Mouse (Mus musculus) 416B (cell line): ENCODE measurements at regions not wholly inside any gene's neighbourhood (a gene's known extent, or its start where the extent isn't known, plus 50 kb on each side); places are given as distances from the start of the nearest gene placed in this dataset.

Experiments used
- DNase-seq: peaks from one replicate; pipeline ENCODE4 v3.0.0; 2011; ENCODE audit warnings: low read depth

DNA sequence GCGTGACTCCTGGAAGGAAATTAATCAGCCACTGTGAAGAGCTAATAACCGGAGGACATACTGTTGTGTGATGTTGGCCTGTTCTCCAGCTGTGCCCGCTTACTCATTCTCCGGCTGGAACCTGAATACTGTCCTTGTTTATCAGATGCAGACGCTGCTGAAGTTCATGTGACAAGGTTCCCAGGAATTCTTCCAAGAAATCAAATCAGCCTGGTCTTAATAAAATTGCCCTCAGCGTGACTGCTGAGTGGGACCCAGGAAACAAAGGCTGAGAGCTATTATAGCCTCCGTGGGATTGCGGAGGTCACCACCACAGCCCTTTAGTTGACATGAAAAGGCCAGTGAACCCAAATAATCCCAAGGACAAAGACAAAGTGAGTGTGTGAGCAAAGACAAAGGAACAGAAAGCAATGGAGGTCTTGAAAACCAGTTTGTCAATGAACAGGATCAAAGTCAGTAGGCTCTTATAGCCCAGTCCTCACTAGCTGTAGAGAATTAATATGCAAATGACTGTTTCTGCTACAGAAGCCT, 460.9 kb upstream of the Intu start:
- DNase-seq = no peak

DNA sequence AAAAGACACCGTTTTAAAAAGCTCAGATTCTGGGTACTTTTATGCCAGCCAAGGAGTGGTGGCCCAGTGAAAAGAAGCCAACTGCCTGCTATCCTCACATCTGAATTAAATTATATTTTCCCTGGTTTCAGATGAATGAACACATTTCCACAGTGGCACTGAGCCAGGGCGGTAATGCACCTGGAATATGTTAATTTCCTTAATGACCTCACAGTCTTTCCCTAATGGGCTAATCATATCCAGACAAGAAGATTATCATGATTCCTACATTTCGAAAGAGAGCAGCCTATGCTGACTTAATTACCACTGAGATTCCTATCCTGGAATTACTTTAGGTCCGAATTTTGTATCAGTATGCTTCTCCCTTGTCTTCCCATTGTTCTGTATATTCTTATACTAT, 454.3 kb upstream of the Intu start:
- DNase-seq = no peak

DNA sequence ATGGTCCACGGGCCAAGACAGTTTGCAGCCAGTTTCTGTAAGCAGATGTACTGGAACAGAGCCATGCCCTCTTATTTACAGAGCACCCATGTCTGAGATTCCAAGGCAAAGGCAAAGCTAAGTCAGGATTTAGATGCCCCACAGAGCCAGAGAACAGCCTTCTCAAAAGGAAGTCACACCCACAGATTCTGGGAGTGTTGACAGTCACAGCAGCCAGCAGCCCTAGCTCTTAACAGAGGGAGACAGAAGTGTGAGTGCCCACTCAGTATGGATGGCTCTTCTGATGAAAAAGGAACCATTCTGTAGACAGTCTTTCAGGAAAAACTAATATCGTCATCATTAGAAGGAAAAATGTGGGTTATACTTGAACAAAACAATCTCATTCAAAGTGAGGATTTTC, 446.0 kb upstream of the Intu start:
- DNase-seq = no peak

DNA sequence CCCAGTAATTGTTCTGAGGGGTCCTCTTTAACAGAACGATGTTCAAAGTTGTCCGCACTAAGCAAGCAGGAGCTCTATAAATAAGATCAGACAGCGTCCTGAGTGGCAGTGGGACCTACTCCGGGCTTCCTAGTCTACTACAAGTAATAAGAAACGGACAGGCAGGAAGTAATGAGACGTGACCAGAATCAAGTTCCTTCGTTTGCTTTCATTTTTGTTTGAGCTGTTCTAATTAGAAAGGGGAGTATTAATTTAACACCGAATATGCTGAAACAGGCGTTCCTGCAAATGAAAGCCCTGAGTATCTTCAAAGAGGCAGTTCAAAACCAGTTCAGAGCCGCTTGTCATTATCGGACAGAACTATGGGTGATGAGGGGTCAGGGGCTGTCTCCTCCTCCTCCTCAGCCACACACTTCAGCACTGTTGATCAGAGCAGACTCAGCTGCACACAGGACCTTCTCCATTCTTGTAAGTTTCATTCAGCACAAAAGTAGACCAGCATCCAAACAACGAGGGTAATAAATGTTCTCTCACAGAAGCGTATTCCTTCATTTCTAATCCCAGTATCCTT, 439.2 kb upstream of the Intu start:
- DNase-seq = no peak

DNA sequence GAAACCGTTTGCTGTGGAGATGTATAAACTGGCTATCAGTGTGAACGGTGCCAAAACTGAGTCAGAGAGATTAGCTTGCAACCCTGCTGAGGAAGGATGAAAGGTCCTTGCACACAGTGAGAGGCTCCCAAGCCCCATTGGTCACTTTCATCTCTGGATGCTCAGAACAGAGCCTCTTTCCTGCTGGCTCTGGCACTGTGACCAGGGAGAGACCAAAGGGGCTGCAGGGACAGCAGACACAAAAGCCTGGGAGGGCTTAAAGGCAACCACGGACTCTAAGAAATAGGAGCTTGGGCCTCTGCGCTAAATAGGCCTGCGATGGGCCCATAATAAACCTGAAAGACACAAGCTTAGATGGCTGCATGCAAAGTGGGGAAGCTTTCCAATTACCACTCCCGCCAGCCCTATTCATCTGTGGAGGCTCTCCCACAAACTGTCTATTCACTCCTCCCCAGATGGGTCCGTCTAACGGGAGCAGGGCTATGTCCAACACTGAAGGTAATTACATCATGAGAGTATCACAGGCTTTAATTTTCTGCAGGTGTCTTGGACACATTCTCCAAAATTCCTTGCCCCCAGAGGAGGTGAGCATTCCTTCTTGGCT, 438.2 kb upstream of the Intu start:
- no peak for DNase-seq

DNA sequence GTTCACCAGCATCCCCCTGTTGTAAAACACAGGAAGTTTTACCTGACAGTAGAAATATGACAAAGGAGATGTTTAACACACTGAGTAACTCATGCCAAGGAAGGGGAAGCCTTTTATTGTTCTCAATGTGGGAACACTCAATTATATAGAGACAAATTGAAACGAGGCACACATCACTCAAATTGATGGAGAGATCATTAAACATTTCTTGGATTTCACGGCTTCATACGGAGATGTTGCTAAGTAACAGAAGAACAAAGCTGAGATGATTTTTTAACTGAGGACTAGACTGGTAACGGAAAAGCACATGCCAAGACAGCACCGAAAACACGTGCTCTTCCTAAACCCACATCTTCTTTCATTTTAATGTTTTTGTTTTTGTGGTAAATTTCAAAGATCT, 437.0 kb upstream of the Intu start:
- no peak for DNase-seq

DNA sequence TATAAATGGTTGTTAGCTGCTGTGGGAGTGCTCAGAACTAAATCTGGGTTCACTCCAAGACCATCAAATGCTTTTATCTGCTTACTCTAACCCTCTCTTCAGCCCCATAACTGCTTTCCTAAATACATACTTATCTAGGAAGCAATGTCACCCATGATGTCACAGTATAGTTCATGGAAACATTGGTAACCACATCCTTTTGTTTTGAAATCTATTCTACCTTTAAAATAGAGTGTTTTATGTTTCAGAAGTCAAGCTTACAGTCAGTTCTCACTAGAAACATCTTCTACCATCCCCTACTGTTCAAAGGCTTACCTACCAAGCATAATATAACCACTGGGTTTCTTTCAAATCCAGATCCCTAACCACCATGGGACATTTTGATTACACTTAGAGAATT, 436.4 kb upstream of the Intu start:
- no peak for DNase-seq

DNA sequence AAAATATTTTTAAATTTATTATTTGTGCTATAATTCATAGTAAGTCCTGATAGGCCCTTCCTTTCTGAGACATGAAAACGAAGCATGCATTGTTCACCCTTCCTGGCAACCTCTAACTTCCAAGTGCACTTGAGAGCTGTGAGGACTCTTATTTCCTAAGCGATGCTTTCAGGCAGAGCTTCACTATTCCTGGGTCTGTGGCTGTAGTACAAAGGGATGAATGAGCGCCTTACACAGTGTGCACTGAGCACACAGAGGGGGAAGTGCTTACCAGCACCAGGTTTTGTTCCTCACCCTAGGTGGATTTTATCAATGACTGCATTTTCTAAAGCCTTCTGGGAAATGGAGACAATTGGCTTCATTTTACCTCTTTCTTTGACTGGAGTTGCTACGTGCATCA, 428.4 kb upstream of the Intu start:
- DNase-seq = no peak

DNA sequence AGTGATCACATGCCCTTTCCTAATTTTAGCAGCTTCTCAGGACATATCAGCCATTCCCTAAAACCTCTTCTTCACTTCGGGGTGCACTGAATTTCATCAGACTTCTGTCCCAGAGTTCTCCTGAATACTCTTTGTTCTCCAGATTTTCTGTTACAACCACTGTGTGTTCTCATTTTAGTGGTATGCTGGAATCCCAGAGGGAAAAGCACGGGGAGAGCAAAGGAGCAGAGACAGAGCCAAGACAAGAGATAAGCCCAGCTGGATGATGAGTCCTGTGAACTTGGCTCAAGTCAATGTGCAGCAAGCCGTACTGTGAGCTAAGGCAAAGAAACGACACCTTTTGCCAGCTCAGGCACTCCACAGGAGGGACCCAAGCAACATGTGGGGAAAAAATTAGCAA, 416.3 kb upstream of the Intu start:
- no peak for DNase-seq

DNA sequence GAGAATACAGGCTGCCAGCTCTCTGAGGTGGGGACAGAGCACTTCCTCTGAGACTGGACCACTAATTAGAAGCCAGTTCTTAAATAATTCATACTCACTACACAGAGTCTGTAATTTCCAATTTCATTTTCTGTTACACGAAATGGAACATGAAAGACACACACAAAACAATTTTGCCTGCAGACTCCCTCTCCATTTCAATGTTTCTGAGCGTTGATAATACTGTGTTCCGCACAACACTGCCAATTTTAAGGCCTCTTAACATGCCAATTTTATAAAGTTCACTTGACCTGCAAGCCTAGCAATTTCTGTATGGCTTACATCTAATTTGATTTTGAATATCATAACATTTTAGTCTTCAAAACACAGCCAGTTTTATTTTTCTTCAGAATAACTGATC, 412.5 kb upstream of the Intu start:
- DNase-seq = no peak

DNA sequence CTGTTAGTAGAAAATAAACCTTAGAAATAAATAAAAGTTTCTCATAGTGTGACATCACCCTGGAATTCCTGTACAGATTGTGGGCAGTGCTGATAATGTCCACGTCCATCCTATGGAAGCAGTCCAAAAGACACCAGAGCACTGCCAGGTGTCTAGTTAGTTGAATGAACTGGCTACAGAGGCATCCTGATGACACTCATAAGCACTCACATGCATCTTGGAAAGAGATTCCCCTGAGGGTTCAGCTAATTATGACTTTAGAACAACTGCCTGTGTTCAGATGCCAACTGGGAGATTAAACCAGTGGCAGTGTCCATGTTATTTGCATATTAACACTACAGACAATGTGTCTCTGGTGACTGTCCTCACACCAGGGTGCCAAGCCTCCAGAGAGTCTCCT, 411.6 kb upstream of the Intu start:
- no peak for DNase-seq

DNA sequence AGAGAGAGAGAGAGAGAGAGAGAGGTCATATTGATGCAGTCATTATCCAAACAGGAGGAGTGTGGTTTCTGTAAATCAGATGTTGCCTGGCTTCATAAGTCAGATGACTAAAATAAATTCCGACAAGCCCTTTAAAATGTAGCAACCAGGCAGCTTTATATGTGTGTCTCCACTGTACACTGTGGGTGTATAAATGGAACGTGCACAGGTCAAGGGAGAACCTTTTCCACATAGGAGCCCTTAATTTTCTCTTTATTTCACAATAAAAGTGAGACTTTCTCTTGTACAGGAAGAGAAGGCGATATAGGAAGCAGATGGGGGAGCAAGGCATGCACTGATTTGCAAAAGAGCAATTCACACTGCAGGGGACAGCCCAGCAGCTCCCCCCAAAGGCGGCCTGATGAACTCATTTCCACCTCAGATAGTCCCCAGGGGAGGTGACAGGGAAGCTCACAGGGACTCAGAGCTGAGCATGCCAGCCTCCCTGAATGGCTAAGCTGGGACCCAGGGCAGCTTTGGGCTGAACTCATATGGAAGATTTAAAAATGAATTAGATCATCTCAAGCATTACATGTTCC, 410.7 kb upstream of the Intu start:
- DNase-seq = peak; percentile 3

DNA sequence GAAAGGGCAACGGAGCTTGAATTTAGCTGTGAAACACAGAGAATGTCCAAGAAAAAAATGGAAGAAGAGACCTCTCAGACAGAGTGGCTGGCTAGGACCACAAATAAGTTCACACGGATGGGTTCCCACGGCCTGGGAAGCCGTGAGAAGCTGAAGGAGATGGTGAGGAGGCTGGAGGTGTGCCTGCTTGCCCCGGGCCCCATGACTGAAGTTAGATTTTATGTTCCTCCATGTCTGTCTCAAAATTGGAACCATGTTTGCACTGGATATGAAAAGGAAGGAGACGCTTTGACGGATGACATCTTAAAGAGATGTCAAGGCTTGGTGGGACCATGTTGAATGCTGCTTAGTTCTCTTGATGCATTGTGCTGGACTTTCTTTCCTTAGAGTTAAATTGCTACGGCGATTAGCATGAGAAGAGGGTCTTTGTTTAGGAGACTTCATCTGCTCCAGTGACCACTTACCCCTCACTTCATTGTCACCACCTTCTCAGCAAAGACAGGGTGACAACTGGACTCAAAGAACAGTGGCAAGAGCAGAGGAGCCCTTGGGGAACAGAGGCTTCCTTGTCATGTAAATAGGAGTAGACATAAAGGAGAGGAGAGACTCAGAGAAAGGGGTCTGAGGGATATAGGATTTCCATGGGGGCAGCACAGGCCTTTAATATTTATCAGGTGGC, 407.4 kb upstream of the Intu start:
- no peak for DNase-seq

DNA sequence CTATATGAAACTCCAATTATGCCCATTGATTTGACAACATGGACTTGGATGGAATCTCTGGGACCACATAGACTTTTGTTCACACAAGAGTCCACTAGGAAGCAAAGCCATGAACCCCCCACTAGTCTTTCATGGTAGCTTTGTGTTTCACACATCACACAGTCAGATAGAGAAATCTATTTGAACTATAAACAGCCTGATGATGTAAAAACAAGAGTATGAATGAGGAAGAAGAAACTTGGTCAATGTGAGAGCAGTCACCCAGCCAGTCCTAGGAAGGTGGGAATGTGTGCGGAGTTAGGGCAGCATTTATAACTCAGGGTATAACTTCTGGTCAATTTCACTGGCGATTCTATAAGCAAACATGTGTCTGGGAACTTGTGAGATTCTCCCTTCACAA, 404.2 kb upstream of the Intu start:
- no peak for DNase-seq

DNA sequence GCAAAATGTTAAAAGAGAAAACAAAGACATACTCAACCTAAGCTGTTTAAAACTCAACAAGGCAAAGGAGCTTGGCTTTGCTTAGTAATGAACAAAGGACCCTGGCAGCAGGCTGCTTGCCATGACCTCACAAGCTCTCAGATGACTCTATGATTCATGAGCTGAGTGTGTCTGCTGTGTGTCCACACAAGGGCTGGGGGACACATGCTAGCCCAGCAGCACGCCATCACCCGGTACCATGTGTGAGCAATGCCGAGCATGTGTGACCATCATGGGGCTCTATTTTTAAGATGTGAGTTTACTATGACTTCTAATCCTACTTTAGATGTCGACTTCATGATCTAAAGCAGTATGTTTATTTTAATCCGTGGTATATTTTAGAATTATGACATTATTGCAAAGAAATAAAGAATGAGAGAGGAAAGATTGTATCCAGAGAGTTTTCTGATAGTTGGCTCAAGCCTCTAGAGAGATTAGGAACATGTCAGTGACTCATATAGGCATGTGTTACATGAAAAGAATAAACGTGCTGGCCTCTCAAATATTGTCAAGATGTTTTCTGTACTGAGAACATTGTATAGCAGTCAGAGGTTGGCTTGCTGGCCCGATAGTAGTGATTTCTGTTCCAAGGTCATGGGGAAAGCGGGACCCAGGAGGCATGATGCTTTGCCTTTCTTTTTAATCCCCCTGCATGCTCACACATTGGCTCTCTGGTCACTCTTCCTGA, 400.1 kb upstream of the Intu start:
- no peak for DNase-seq

DNA sequence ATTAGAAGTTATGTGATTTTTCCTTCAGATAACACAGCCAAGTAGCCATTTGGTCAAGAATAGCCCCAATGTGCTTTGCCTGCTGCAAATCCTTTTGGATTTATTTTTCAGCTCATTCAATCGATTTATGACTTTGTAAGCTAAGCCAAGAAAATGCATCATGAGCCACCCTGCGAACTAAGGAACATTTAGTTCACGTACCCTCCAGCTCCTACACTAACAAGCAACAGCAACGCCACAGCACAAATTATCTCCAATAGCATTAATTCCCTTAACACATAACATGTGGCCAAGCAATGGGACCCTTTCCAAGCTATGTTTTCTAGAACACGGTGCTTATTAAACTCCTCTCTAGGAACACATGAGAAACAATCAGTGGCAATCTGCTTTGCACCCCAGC, 392.4 kb upstream of the Intu start:
- no peak for DNase-seq

DNA sequence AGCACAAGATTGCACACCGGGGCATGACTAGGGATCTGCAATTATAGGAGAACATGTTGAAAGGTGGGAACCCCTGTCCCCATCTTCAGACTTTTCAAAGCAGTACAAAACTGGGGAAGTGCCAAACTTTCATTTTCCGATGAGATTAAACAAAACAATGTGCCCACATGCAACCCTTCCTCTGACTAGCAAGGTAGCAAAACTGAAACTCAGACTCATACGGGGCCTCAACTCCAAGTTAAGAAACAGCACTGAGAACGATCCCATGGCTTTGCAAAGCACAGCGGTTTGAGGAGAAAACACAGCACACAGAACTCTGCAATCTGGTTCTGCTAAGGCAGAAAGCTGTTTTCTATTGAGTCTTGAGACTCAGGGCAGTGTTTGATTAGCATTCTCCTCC, 388.9 kb upstream of the Intu start:
- no peak for DNase-seq

DNA sequence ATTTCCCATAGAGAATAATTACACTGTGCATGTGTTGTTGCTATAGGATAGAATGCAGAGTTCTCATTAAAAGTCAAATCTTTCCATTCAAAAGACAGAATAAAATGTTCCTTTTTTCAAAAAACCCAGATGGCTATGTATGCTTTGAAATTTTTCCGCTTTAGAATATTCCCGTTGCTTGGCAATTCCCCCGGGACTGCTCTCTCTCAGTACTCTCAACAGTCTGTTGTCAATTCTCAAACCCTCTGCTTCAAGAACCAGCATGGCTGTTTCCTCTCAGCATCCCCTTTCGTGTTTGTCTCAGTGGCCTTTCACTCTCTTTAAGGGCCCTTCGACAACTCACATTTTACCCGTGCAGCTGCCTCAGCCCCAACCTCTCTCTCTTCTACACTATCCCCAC, 372.5 kb upstream of the Intu start:
- no peak for DNase-seq

DNA sequence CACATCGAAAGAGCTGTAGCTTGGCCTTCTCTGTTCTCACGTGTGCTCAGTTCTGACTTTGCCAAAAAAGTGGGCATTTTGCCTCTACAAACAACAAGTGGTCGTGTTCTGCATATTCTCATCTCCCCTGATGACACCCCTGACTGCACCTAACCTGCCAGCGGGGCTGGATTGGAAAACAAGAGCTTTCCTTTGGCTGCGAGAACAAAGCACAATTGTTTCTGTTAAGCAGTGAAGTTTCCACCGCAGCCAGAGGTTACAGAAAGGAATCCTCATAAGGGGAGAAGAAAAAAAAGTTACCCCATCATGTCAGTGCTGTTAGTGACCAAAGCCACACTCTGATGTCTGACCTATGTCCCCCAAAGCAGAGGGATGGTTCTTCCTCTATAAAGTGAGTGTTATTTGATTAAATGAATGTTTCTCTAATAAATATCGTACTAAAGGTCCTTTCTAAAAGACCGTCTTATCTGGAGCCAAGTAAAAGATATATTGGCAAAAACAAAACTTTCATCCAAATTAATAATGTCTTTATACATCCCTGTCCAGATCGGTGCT, 371.4 kb upstream of the Intu start:
- no peak for DNase-seq

DNA sequence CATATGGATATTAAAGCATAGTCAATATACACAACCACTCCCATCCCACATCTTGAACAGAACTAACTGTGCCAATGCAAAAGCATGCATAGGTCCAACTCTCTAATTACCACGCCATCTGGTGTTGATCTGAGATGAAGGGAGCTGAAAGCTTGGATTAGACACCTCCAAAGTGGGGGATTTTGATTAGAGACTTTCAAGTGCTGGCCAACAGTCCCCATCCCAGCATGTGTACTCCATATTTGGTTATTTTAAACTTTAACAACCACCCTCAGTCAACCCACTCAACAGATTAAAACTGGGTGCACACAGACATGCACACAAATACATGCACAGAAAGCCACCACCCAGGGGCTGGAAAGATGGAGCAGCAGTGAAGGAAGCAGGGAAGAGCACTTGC, 366.9 kb upstream of the Intu start:
- no peak for DNase-seq

DNA sequence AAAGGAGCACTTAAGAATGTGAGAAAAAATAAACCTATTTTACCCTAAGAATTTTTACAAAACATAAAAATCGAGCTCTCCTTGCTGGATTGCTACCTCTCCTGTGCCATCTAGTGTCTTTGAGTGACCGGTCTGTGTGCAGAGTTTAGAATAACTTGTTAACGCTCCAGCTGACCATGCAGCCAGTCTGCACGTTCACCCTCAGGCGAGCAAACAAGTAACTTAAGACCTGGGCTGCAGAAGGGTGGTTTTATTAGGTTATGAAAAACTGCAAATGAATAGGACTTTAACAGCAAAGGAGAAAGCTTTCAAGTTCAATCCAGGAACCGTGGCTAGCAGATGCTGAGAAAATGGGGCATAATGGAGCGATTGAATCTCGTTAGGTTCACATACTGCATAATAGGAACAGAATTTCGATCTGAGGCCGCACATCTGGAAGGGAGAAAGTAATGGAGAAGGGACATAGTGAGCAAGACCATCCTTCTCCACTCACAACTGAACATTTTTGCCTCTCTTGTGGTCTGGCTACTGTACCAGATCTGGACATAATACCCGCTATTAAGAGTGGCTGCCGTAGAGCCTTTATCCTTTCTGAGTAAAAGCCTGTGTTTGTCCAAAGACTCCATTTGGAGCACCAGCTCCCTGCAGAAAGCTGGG, 363.0 kb upstream of the Intu start:
- DNase-seq = no peak

DNA sequence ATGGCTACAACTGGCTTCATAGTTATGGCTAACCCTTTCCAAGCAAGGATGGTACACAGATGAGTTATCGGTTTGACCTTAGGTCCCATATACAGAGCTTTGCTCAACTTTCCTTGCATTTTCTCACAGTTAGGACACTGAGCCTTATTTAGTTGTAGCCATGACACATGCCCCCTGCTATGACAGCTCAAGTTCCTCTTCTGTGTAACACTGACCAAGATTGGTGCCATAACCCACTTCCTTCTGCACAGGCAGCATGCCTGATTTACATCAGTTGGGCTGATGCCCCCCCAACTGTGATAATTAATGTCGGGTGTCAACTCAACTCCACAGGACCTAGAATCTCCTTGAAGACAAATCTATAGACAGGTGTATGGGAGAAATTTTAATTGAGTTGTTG, 361.5 kb upstream of the Intu start:
- DNase-seq = peak; percentile 12
